Mouse (Mus musculus) left cerebral cortex, postnatal 36 days (tissue): ENCODE results near the gene Clic4. TPM values are rescaled to one million over a fixed set of nuclear protein-coding genes. Genes with fewer than 3 reads are reported as not detected.
"Not testable (repeated sequence)": the region's sequence is repeated elsewhere in the genome, so short reads cannot be mapped to it uniquely, and the experiment has no call there.

Source experiments
- DNase-seq, 2 experiments: peaks; one replicate each; pipeline ENCODE4 v3.0.0; 2021 to 2022; ENCODE audit warnings: low spot score in 2 of 2, mixed read lengths in 1 of 2
- intact Hi-C: fragments of 180-260 bp; cut with DNase I; formaldehyde crosslinking; loops from one replicate; pipeline ENCODE4 v1.15.1; 2025
- total RNA-seq, 2 experiments: library from RNA; stranded (reverse); gene quantifications; 2 replicates each; pipeline ENCODE4 v1.2.3; 2021

The Clic4 gene
- total RNA-seq, 2 experiments from 2014 or later = 33.8 to 36.2 TPM

DNA sequence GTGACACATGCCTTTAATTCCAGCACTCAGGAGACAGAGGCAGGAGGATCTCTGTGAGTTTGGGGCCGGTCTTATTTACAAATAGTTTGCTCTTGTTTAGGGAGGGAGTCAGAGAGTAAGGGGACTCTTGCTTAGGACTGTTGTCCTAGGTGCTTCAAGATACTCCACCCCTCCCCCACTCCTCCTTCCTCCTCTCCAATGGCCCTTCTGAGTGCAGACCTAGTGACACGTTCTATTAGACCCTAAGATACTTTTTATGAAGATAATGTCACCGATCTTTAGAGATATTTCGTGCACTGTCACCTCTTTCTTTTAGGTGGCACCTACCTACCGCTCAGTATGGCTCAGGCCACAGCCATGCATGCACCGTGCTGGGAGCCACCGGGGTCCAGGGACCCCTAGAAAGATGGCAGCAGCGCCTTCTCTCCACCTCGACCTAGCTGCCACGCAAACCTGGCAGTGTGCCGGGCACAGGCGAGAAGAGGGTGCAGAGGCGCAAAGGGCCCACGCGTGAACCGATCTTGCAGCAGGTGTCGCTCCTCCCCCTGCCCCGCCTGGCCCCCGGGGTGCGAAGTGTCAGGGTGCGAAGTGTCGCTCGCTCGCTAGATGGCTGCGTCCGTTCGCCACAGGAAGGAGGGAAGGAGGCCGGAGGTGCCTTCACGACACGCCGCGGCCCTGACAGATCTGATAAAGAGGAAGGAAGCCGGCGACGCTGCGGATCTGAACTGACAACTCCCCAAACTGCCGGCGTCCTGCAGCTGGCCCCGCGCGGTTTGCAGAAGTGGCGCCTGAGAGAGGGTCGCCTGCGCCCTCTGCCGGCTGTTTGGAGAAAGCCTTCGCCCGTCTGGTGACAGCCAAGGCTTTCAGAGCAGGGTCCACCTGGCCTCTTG lies 66.7 kb downstream of the Clic4 start:
- intact Hi-C loops = loop anchor here (1.0 to 10.0 kb wide), 2 partner anchors 141 to 260 kb away; no protein-coding TSS in a partner anchor
- DNase-seq = peak; percentile 38 to 67

- intact Hi-C loops = loop anchor here (10.0 kb wide), 1 partner anchor 140 kb away; no protein-coding TSS in a partner anchor
- DNase-seq = no peak
These were observed 67.4 kb downstream of the Clic4 start for GRCm38 (mm10) chr4:135205254-135205653.

- intact Hi-C loops = loop anchor here (10.0 kb wide), 1 partner anchor 140 kb away; no protein-coding TSS in a partner anchor
- DNase-seq = no peak
These were observed 67.9 kb downstream of the Clic4 start for GRCm38 (mm10) chr4:135204666-135205065.

DNA sequence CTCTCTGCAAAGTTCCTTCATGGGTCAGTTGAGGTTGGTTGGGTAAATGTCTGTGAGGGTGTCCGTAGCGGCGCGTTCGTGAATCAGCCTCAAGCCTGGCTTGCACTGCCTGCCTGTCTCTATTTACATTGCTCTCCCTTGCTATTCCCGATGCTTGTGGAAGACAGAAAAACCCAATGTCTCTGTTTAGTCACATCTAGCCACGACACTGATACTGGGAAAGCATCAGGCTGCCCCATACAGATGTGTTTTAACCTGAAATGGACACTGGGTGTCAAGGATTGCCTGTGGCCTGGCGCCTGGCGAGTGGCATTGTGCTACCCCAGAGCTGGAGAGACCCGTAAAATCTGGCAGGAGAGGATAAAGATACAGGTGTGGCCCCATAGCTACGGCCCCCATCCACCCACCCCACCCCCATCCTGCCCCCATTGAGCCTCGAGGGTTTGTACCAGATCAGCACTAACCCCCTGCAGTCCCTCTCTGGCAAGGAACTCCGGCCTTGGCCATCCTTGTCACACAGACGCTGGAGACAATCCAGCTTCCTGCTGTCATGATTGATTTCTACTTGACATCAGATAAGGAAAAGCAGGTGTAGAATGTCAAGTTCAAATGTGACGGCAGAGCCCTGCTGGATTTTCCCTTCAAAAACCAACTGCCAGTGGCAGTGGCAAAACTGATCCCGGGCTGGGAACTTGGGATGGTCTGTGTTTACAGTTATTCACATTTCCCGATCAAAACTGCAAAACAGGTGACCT lies 68.6 kb downstream of the Clic4 start:
- intact Hi-C loops = loop anchor here (10.0 kb wide), 1 partner anchor 139 kb away; no protein-coding TSS in a partner anchor
- no peak for DNase-seq

- DNase-seq = no peak
- intact Hi-C loops = loop anchor here (10.0 kb wide), 1 partner anchor 138 kb away; no protein-coding TSS in a partner anchor
These were observed 69.3 kb downstream of the Clic4 start for GRCm38 (mm10) chr4:135203279-135203678.

DNA sequence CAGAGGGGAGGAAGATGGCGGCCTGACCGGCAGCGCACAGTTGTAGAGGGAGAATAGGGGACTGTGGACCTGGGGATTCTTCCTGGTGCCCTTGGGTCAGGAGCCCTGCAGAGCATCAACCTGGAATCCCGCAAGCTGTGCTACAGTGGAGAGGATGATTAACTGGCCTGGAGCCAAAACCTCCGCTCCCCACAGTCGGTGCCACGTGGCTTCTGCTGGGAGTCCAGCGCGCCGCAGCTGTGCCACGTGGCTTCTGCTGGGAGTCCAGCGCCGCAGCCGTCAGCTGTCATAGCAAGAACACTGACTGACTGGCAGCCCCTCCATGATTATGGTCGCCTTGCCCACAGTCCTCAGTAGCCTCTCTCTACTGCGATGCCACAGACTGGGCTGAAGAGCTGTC lies 70.8 kb downstream of the Clic4 start:
- no peak for DNase-seq
- intact Hi-C loops = loop anchor here (10.0 kb wide), 1 partner anchor 137 kb away; no protein-coding TSS in a partner anchor

DNA sequence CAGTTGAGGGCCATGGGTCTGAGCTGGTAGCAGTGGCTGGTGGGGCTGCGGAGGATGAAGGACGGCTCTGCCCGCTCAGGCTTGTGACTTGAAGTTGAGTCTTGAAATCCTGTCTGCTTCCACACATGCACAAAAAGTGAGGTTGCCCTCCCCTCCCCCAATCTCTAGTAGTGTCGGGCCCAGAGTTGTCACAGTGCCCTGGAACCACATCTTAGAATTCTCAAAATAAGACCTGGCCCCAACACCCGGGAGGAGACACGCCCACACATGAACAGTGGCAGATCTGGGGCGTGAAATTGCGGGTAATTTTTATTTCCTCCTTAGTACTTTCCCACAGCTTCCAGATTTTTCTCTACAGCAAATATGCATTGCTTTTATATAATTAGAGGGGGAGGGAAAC lies 74.8 kb downstream of the Clic4 start:
- no peak for DNase-seq
- intact Hi-C loops = loop anchor here (5.0 kb wide), 1 partner anchor 41 kb away; no protein-coding TSS in a partner anchor

GRCm38 (mm10) chr4:135192841-135193240 lies 79.8 kb downstream of the Clic4 start:
- DNase-seq = no peak
- intact Hi-C loops = no loop called here

DNA sequence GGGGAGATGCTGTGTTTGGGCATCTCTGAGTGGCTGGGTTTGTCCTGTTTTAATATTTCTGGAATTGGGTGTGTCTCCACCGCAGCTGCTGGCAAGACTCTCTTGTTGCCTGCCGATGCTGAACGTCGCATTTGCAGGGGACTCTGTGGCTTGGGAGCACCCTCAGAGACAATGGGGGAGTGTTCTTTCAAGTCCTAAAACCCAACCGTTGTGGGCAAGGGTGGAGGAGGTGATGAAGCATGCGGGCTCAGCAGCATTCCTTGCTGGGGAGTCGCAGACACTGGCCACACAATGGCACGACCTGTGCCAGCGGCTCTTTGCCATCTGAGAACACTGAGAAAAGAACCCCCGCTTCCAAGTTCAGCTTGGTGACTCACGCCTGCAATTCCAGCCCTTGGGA lies 81.0 kb downstream of the Clic4 start:
- intact Hi-C loops = no loop called here
- DNase-seq = no peak

DNA sequence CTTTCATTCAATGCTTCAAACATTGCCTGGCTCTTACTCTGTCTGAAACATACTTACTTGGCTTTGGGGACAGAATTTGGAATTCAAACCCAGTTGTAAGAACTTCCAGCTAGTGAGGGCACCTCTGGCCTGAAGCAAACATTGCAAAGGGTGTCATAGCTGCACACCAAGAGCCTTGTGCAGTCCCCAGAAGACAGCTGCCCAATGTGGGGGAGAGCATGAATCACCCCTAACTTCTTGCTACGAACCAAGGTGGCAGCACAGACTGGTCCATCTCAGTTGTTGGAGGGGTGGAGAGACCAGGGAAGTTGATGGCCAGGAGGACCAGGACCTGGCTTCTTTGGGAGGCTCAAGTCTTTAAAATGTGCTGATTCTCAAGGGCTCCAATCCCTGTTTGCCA lies 81.4 kb downstream of the Clic4 start:
- DNase-seq = no peak
- intact Hi-C loops = no loop called here

GRCm38 (mm10) chr4:135190364-135190763 lies 82.2 kb downstream of the Clic4 start:
- intact Hi-C loops = no loop called here
- DNase-seq = no peak

DNA sequence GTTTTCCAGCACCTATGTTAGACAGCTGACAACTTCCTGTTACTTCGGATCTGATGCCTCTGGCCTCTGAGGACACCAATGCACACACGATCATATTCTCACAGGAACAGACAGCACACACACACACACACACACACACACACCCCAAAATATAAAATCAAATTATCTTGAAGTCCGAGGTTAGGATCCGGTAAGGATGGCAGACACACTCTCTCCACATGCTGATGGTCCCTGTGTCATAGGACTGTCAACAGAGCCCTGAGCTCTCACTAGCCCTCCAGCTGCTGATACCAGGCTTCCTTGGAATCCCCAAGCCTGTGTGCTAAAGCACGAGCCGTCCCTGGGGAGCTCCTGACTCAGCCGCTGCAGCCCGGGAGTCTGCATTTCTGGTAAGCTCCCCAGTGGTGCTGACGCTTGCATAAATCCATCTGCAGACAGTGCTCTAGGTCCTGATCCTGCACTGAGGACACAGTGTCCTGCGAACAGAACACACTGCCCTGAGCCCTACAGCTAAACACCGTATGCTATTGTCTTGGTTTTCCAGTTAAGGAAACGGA lies 83.1 kb downstream of the Clic4 start:
- DNase-seq = no peak
- intact Hi-C loops = no loop called here

GRCm38 (mm10) chr4:135184277-135184676 lies 88.3 kb downstream of the Clic4 start:
- intact Hi-C loops, DNase-seq: not testable (repeated sequence)

GRCm38 (mm10) chr4:135181819-135182218 lies 90.8 kb downstream of the Clic4 start:
- intact Hi-C loops = no loop called here
- no peak for DNase-seq

- DNase-seq = no peak
- intact Hi-C loops = no loop called here
These were observed 93.5 kb downstream of the Clic4 start for GRCm38 (mm10) chr4:135179077-135179481.

GRCm38 (mm10) chr4:135177568-135177967 lies 95.0 kb downstream of the Clic4 start:
- no peak for DNase-seq
- intact Hi-C loops = no loop called here

- intact Hi-C loops = no loop called here
- no peak for DNase-seq
These were observed 97.1 kb downstream of the Clic4 start for GRCm38 (mm10) chr4:135175406-135176120.

DNA sequence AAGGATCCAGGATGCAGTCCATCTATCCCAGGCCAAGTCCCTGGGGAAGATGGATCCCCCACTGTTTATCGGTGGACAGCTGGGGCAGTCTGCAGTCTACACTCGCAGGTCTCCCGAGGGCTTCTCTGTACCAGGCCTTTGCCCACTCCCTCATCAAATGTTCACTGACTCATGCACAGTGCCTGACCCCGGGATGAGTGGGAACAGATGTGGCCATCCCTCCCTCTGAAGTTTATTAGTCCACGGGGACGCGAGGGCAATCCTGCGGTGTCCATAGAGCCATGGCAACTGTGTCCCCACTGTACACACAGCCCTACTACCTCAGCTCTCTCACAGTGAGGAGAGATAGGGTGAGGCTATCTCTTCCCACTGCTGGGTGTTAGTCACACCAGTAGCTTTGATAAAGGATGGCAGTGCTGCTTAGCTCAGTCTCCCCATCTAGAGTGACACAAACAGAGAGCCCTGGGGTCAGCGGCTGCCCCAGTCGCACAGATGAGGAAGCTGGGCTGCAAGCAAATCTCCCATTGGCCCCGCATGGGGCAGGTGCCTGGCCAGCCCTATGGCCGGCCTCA lies 101.2 kb downstream of the Clic4 start:
- no peak for DNase-seq
- intact Hi-C loops = no loop called here

DNA sequence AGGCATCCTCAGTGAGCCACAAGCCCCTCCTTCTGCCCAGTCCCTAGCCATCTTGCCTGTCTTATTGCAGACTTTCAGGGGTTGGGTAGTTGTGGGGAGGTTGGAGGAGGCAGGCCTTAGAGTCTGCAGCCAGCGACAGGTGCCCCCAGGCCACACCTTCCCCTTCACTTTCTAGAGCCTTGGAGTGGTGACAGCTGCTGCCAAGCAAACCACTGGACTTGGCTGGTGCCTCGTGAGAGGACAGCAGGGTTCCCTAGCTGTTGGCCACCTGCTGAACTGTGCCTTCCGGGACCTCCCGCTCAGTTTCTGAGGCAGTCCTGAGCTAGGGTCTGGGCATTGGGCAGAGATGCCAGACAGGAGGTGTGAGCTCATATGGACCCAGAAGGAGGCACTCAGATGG lies 103.1 kb downstream of the Clic4 start:
- DNase-seq = no peak
- intact Hi-C loops = no loop called here
